Mouse (Mus musculus): ENCODE measurements around the gene Gm11032. TPM values are rescaled to one million over a fixed set of nuclear protein-coding genes. Genes with fewer than 3 reads are reported as not detected.

The Gm11032 gene
- total and polyA plus RNA-seq, 3 experiments = not detected

- H3K36me3 ChIP-seq (ENCODE audit: control insufficient read depth in 1 of 2, insufficient read depth in 2 of 2, low read length in 2 of 2) = no peaks in the 10 kb centered on the region
- H3K9me3 ChIP-seq (replicated peaks; ENCODE audit: insufficient read depth, low read length) = no peaks in the 10 kb centered on the region
- H3K79me2 ChIP-seq (ENCODE audit: control insufficient read depth, insufficient read depth, low read length, poor library complexity) = no peaks in the 10 kb centered on the region
- no peak overlapping the region for H3K9ac ChIP-seq (ENCODE audit: control insufficient read depth, low read depth, low read length, poor library complexity, severe bottlenecking)
- no peak for DNase-seq (ENCODE audit: low read depth, low spot score)
- H3K27ac ChIP-seq (ENCODE audit: control insufficient read depth, low read depth, low read length) = no peak overlapping the region
- H3K4me3 ChIP-seq (ENCODE audit: control insufficient read depth in 1 of 2, insufficient read depth in 1 of 2, low read depth in 2 of 2, low read length in 2 of 2) = no peak overlapping the region
- H3K4me1 ChIP-seq (ENCODE audit: control insufficient read depth in 1 of 2, insufficient read depth in 2 of 2, low read length in 2 of 2) = no peaks in the 10 kb centered on the region
- no peak for TF ChIP-seq SMC3 (IDR thresholded peaks at IDR 0.05; ENCODE audit: low read depth, low read length)
- no peak for TF ChIP-seq TAL1 (IDR thresholded peaks at IDR 0.05; ENCODE audit: low read length)
- H3K27me3 ChIP-seq (ENCODE audit: control insufficient read depth in 1 of 2, insufficient read depth in 2 of 2, low read length in 2 of 2) = peaks cover 9 to 10% of the 10 kb centered on the region in 2 experiments
Observed at GRCm38 (mm10) chr11:4622442-4622986, 2.6 kb downstream of the Gm11032 start.

GRCm38 (mm10) chr11:4622997-4623396 is 3.1 kb downstream of the Gm11032 start:
- H3K36me3 ChIP-seq (ENCODE audit: control insufficient read depth in 1 of 2, insufficient read depth in 2 of 2, low read length in 2 of 2) = no peaks in the 10 kb centered on the region
- H3K4me3 ChIP-seq (ENCODE audit: control insufficient read depth in 1 of 2, insufficient read depth in 1 of 2, low read depth in 2 of 2, low read length in 2 of 2) = no peak overlapping the region
- H3K27ac ChIP-seq (ENCODE audit: control insufficient read depth, low read depth, low read length) = no peak overlapping the region
- H3K4me1 ChIP-seq (ENCODE audit: control insufficient read depth in 1 of 2, insufficient read depth in 2 of 2, low read length in 2 of 2) = no peaks in the 10 kb centered on the region
- TF ChIP-seq BHLHE40 (IDR thresholded peaks at IDR 0.05; ENCODE audit: borderline replicate concordance, low read depth, low read length) = no peak
- TF ChIP-seq MXI1 (IDR thresholded peaks at IDR 0.05; ENCODE audit: low read depth, low read length) = no peak
- no peak for TF ChIP-seq MAZ (IDR thresholded peaks at IDR 0.05; ENCODE audit: low read depth, low read length)
- TF ChIP-seq UBTF (IDR thresholded peaks at IDR 0.05; ENCODE audit: borderline replicate concordance, insufficient read depth, low read depth, low read length) = no peak
- no peak for TF ChIP-seq TAL1 (IDR thresholded peaks at IDR 0.05; ENCODE audit: low read length)
- no peak for TF ChIP-seq GATA1 (IDR thresholded peaks at IDR 0.05; ENCODE audit: low read depth, low read length)
- TF ChIP-seq USF2 (IDR thresholded peaks at IDR 0.05; ENCODE audit: borderline replicate concordance in 1 of 2, insufficient read depth in 1 of 2, low read depth in 1 of 2, low read length in 2 of 2) = no peak
- TF ChIP-seq NELFE (IDR thresholded peaks at IDR 0.05; ENCODE audit: low read depth, low read length) = no peak
- no peak for TF ChIP-seq GABPA (IDR thresholded peaks at IDR 0.05; ENCODE audit: low read depth, low read length)
- no peak for TF ChIP-seq SMC3 (IDR thresholded peaks at IDR 0.05; ENCODE audit: low read depth, low read length)
- no peak for TF ChIP-seq ZKSCAN1 (IDR thresholded peaks at IDR 0.05; ENCODE audit: low read depth, low read length)
- no peak for TF ChIP-seq ELF1 (IDR thresholded peaks at IDR 0.05; ENCODE audit: low read depth, low read length)
- TF ChIP-seq JUND (IDR thresholded peaks at IDR 0.05; ENCODE audit: low read depth, low read length) = no peak
- TF ChIP-seq ZNF384 (IDR thresholded peaks at IDR 0.05; ENCODE audit: low read depth, low read length) = no peak
- TF ChIP-seq E2F4 (IDR thresholded peaks at IDR 0.05; ENCODE audit: borderline replicate concordance, low read depth, low read length) = no peak
- TF ChIP-seq POLR2AphosphoS2 (IDR thresholded peaks at IDR 0.05; ENCODE audit: low read length) = no peak
- no peak for TF ChIP-seq POLR2AphosphoS5 (IDR thresholded peaks at IDR 0.05; ENCODE audit: borderline replicate concordance, low read depth, low read length)
- H3K9me3 ChIP-seq (replicated peaks; ENCODE audit: insufficient read depth, low read length) = no peaks in the 10 kb centered on the region
- no peak overlapping the region for H3K9ac ChIP-seq (ENCODE audit: control insufficient read depth, low read depth, low read length, poor library complexity, severe bottlenecking)
- H3K79me2 ChIP-seq (ENCODE audit: control insufficient read depth, insufficient read depth, low read length, poor library complexity) = no peaks in the 10 kb centered on the region
- peaks cover 10 to 12% of the 10 kb centered on the region in 2 experiments for H3K27me3 ChIP-seq (ENCODE audit: control insufficient read depth in 1 of 2, insufficient read depth in 2 of 2, low read length in 2 of 2)
- DNase-seq (ENCODE audit: low read depth, low spot score) = peak; percentile 58
